Mouse (Mus musculus) skeletal muscle tissue, adult 2 months (tissue): ENCODE results near the gene Cd37.
"Not testable (repeated sequence)": the region's sequence is repeated elsewhere in the genome, so short reads cannot be mapped to it uniquely, and the experiment has no call there.

Experiments used
- DNase-seq: peaks from one replicate; pipeline ENCODE4 v3.0.0-alpha.2; 2012; ENCODE audit warnings: low read depth, low spot score

Gene Cd37

DNA sequence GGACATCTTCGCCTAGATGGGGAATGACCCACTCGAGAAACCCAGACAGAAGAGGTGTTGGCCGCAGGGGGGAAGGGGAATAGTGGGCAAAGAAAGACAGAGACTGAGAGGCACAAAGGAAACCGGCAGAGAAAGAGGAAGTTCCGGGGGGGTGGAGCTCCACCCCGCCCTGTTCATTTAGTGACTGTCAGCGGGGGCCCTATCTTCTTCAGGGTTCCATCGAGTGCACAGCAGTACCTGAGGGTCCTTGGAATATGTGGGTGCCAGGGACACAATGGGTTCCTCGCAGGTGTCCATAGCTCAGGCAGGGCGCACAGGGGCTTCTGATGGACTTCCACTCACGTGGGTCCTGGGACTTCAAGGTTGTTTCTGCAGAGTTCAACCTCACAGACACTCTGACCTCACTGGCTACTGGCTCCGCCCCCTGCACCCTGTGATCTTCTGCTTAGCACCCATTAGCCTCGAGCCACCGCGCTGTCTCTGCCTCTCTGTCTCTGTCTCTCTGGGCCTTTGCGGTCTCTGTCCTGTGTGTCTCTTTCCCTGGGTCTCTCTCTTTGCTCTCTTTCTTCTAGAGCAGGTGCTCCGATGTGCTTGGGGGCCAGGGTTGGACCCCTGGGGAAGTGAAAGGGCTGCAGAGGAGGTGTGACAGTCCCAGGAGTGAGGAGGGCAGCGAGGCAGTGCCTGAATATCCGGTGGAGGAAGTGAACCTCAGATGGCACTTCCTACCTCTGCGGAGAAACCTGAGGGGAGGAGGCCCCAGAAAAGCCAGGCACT, at the start of gene Cd37:
Gene Cd37, minus strand, starts transcription at position 393 of the 774 bp plus-strand sequence.
- DNase-seq = no peak

DNA sequence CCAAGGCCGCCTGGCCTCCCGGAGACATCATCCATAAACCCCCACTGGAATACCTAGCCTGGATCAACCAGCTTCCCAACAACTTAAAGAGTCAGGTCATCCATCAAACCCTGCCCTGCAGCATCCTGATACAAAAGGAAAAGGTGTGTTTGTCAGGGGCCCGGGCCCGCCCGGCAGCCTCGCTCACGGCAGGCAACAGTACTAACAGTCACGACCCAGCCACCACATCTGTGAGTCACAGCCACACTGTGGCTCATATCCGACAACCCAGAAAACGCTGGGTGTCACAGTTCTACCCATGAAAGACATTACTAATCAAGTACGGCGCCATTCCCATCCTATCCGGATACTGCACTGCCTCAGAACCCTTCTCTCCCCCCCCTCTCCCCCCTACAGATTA, 47.6 kb upstream of the Cd37 start:
- DNase-seq = no peak

DNA sequence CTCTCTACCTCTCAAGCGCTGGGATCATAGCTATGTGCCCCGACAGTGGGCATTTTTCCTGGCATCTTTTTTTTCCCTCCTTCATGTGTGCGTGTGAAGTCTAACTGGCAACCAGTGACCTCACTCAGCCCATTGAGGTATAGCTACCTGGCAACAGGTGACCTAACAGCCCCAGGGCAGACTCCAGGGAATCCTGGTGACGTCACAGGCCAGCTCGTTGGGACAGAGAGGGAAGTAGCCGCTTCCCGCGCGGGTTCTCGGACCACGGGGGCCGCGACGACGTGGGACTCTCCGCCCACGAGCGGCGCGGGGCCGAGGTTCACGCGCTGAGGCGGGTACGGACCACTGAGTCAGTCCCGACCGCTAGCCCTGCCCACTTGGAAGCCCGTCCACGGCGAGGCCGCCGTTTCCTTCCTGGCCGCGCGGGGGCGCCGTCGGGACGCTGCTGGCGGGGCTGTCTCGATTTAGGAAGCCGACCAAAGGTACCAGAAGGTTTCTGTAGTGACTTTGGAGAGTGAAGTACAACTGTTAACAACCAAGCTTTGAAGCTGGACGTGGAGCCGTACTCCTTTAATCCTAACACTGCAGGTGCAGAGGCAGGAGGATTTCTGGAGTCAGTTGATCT, 38.3 kb upstream of the Cd37 start, which contains the start of gene Slc6a21:
Gene Slc6a21, plus strand, starts transcription at position 378 of the 625 bp plus-strand sequence.
- peak; percentile 56 for DNase-seq

DNA sequence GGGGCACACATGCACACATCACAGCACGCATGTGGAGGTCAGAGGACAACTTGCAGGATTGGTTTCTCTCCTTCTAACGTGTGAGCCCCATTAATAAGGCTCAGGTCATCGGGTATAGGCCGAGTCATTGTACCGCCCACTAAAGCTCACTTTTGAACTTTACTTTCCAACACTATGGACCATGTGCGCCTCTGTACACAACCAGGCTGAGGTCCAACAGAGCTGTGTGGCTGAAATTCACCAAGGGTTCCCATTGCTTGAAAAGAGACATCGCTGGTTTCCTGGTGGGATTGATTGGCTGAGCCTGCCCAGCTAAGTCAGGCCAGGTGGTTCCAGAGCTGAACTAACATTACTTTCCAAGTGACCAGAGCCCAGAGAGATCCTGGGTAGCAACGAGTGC, 34.8 kb upstream of the Cd37 start:
- no peak for DNase-seq

DNA sequence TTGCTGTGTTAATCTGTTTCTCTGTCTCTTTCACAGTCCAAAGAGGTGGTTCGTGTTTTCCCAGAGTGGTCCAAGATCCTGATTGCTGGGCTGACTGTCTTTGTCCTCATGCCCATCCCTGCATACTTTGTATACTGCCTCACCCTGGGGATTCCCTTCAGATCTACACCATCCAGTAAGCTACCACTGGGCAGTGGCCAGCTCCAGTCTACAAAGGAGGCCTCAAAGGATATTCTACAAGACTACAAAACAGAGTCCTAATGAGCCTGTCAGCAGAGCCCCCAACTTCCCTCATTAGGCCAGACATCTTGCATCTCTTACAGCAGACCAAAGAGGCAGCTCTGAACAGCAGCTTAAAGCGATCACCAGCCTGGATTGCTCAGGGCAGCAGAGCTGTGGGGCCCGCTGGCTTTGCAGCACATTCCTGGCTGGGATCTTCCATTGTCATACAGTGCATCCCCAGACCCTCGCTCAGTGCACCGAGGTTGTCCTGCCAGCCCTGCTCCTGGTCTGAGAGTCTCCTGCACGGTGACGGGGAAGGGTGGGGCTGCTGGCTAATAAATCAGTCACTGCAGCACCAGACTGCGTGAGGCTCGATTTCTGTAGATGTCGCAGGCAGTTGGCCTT, 34.0 kb upstream of the Cd37 start:
- no peak for DNase-seq

DNA sequence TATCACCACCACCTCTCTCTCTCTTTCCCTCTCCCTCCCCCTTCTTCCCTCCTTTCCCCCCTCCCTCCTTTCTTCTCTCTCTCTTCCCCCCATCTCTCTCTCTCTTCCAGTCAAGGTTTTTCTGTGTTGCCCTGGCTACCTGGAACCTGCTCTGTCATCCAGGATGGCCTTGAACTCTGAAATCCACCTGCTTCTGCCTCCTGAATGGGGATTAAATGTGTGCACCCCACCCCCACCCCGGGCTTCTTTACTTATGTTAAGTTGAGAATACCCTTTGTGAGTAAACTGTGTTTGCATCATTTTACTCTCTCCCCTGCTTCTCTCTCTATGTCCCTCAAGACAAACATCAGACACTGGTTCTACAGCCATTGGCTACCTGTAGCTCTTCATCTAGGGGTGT, 26.6 kb upstream of the Cd37 start:
- no peak for DNase-seq

DNA sequence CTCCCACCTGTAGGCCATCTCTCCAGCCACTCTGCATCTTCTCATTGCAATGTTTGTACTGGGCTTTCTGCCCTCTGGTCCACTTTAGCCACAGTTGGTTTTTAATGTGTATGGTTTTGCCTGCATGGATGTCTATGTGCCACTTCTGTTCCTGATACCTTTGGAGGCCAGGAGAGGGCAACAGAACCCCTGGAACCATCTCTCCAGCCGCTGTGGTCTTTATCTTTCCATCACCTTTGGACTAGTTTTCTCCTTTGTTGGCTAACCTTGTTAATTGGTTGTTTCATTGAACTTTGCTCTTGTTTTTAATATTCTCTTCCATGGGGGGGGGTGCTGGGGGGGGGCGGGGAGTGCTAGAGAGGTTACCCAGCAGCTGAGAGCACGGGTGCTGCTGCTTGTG, 25.4 kb upstream of the Cd37 start:
- no peak for DNase-seq

DNA sequence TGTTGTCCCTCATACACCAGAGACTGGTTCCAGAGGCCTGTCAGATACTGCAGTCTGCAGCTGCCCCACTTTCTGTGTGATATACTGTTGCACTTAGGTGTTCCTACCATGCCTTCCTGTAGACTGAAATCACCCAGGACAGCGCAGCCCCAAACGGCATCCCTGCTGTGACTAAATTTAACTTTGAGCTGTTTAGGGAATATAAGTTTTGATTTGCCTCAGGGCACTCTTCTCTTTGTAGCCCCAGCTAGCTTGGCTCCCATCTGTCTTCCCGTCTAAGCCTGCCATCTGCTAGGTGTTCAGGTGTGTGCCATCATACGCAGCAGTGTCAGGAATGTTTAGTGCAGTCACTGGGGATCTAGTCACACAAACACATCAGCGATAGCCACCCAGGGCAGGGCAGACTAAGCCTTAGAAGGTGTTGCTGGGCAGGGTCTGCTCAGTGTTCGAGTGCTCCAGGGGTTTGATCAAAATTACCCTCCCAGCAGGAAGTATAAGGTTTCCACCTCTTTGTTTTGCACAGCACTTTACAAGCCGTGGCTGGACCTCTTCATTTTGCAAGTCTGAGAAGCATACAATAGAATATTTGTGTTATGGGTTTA, 24.2 kb upstream of the Cd37 start:
- DNase-seq = no peak

DNA sequence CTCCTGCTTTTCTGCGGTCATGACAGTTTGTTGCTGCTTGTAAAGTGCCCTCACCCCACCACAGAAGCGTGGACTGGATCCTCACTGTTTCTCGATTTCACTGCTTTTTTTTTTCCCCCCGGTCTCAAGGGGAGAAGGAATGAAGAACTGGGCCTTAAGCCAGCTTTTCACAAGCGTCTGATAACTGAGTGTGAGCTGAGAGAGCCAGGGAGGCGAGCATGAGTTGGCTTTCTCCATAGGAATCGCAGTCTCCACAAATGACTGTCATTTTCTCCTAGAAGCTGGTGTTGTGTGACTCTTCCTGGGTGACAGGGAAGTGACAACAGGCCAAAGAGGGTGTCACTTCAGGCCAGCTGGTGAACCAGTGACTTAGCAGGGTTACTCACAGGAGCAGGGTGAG, 23.4 kb upstream of the Cd37 start:
- no peak for DNase-seq

DNA sequence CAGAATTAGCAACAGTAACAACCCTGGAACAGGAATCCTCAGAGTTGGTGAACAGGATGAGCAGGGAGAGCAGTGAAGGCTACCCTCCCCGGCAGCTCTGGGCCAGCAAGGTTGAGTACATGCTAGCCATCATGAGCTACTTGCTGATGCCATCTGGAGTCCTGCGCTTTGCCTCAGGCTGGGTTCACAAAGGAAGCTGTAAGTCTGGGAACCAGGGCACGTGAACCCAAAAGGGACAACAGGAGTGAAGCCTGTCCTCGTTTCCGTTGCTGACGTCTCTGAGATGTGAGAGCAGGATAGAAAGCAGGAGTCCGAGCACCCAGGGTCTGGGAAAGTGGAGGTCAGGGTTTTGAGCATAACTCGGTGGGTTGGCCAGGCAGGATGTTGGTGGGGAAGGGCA, 20.4 kb upstream of the Cd37 start:
- no peak for DNase-seq

DNA sequence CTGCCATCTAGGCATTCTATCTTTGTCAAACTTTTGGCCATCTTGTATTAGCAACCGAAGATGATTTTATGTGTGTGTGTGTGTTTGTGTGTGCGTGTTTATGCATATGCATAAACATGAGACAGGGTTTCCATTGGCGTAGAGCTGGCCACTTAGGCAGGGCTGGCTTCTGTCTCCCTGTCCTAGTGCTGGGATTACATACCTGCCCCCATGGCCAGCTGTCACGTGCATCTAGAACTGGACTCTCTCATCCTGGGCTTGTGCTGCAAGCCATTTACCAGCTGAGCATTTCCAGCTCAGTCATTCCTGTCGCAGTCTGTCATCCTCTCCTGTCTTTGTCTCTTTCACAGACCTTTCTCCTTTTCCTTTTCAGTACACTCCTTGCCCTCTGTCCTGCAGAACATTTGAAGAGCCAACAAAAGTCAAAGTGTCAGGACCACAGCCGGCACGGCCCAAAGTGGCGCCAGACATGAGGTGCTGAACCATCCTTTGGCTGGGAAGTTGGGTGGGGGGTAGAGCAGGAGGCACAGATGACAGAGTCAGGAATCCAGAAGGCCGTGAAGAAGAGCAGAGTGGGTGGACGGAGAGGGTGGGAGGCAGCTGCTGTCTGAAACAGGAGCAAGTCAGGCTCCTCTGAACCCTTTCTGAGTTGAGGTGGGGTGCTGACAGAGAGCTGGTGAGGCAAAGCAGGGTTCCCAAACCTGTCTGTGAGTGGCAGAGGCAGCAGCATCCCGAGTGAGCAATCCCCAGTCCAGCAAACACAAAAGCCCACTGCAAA, 18.3 kb upstream of the Cd37 start:
- no peak for DNase-seq

DNA sequence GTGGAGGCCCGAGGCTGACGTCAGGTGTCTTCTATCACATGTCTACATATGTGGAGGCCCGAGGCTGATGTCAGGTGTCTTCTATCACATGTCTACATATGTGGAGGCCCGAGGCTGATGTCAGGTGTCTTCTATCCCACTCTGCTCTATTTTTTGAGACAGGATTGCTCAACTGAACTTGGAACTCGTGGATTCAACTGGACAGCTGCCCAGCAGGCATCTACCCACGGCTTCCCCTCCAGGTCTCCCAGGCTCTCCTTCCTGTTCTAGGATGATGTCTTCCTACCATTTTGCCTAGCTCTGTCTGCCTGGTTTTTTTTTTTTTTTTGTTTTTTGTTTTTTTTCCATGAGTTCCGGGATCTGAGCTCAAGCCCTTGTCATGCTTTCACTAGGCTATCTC, 16.9 kb upstream of the Cd37 start:
- not testable (repeated sequence) for DNase-seq

DNA sequence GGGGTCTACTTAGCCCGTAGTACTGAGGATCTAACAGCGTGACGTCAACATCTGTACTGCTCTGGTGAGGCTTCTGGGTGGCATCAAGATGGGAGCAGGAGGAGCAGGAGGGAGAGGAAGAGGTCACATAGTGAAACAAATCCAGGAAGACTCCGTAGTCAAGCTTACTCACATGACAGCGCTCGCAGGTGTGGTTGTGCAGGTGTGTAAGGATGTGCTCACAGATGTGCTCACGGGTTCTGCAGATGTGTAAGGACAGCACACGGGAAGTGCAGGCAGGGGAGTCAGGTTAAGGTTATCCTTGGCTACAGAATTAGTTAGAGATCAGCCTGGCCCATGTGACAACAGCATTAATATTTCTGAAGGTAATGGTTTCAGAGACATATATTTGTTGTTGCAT, 14.9 kb upstream of the Cd37 start:
- DNase-seq = no peak

DNA sequence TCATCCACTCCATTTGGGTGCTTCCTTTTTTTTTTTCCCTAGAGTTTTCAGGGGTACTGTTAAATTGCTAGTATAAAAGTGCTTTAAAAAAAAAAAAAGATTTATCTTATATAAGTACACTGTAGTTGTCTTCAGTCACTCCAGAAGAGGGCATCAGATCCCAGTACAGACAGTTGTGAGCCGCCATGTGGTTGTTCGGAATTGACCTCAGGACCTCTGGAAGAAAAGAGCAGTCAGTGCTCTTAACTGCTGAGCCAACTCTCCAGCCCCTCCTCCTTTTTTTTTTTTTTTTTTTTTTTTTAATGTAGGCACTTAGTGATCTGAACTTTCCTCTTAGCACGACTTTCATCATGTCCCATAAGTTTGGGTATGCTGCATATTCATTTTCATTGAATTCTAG, 8.8 kb upstream of the Cd37 start:
- no peak for DNase-seq

DNA sequence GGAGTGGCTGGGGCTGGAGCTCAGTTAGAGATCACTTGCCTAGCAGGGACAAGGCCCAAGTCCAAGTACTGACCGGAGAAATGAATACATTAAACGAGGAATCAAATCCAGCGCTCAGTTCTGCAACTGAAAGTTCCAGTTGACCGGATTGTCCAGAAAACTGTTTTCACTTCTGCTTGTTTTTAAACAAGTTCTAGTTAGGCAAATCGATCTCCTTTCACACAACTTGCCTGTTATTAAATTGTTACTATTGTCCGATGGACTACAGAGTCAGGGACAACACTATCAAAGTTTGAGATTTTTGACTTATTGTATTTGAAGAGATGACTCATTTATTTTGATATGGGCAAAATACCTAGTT, 2.5 kb upstream of the Cd37 start:
- no peak for DNase-seq

DNA sequence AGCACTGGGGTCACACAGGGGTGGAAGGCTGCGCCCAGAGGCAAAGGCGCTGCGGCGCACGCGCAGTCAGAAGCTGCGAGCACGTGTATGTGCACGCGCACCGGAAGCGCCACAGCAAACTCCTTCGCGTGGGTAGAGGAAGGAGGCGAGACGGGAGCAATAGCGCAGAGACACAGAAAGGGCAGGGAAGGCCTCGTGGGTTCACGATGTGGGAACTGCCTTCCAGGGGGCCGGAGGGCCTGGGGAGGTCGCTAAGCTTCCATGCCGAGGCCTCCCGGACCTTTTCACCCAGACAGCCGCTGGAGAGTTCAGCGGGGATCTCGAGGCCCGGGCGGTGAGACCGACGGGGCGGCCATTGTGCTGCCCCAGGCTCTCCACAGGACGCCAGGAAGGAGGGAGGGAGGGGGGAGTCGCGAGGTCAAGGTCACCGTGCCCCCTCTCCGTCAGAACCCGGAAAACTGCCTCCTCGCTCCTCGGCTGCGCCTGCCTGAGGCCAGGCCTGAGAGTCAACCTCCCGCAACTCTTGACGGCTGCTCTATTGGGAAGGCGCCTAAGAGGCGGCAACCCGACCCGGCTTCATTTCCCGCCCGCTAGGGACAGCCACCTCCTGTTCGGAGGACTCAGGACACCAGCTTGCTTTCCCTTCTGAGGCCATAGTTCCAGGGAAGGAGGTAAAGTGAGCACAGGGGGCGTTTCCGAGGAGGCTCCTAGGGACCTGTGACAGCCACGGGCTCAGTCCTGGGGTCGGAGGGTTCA, 1.9 kb upstream of the Cd37 start, which contains the start of gene Slc6a16:
Gene Slc6a16, plus strand, starts transcription at position 453 of the 756 bp plus-strand sequence.
- no peak for DNase-seq

DNA sequence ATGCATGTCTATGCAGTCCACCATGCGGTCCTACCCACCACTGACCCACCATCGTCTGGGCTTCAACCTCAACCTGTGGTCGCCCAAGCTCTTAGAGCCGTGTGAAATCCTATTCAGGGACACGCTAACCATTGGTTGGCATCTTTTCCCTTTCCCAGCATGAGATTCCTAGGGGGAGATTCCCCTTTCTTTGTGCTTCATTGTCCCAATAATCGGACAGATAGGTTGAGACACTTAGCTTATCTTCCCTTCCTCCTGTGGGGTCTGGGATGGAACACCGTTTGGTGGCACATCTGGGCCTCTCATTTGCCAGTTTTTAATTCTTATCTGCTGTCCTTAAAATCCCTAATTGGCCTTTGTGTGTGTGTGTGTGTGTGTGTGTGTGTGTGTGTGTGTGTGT, 1.2 kb upstream of the Cd37 start:
- DNase-seq = no peak

DNA sequence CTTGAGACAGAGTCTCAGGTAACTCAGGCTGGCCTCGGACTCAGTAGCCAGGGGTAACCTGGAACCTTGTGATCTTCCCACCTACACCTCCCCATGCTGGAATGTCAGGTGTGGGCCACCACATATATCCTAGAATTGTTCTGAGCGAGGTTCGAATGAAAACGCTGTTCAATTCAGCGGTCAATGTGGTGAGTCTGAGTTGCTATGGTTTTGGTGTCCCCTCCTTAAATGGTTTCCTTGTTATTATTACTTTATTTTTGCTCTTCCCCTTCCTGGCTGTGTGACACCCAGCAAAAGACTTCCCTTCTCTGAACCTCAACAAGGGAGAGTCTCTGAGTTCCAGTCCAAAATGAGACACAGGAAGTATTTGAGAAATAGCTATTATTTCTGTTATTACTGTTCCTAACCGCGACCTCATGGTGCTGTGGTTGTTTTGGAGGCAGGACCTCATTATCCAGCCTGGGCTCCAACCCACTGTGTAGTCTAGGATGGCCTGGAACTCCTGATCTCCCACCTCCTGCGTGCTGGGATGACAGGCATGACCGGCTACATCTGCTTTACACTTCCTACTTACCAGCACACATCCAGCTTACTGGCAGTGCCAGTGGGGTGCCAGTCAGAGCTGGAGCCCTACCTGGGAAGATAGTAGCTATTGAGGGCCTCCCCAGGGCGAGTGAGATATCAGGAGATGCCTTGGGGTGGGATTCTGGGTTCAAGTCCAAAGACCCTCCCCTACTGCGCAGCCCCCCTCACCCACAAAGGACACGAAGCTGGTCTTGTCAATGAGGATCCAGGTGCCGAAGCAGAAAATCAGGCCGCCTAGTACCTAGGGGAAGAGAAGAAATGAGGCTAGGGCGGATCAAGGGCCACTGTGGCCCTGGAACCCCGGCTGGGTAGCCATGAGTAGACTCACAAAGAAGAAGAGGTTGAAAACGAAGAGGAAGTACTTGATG, 892 bp downstream of the Cd37 start:
- DNase-seq = no peak

DNA sequence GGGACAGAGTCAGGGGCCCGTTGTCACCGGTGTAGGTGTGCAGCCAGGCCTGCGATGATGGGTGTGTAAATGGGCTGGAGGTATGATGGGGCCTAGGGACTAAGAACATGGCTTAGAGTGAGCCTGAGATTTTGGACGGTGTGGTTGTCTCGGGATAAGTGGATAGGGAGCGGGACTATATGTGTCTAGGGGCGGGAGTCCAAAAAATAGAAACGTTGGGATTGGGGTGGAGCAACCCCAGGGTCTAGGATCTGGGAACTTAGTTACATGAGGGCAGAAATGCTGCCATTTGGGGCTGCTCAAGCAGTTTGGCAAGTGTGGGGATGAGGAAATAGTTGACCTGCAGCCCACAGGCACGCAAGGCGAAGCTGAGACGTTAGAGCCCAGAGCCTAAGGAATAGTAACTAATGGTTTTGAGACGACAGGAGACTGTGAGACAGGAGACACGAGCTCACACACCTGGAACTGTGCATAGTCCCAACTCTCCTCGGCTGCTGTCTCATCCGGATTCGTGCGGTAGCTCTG, 3.2 kb downstream of the Cd37 start:
- DNase-seq = no peak
